Mouse (Mus musculus): Measurements from ENCODE around the gene Asns.
A peak's percentile ranks its signal among the peaks of the same experiment; 100 is the strongest.

The Asns gene

DNA sequence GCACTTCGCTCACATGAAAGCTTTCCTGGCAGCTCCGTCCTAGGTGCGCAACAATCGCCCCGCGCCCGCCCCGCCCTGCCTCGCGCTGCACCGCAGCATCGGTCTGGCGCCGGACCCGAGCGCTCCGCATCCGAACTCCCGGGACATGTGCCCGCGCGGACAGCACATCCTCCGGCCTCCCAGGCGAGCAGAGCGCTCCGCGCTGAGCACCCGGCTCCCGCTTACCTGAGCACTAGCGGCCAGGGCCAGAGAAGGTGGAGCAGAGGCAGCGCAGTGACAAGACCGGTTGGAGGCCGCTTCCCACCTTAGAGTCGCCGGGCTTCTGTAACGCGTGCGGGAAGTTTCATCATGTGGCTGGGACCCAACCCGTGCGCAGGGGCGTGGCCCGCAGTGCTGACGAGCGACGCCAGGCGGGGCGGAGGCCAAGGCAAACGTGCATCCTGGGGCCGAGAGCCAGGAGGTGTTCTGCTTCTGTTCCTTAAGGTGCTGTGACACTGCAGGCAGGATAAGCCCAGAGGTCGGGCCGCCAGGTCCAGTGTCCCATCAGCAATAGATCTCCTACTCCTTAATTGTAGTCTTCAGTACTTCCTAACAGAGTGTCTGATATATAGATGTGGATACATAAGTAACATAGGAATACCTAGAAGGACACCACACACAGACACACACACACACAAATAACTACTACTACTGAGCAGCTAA, at the start of gene Asns:
Gene Asns (minus strand): TSS at position 371 of the 702 bp plus-strand sequence.
- DNase-seq = peak; percentile 79

DNA sequence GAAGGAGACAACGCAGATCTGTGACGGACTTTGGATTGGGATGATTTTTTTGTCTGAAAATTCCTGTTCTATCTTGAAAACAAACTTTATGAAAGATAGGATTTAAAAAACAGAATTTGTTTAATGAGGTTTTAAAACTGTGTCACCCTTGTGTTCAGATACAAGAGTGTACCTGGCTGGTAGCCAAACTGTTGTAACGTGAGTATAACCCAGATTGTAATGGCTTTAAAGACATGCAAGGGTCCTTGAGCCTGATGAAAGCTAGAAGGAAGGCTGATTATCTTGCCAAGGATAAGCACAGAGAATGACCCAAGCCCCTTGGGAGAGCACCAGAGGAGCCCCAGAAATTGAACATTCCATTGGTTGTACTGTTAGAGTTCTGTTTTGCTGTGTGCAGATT, 48.7 kb upstream of the Asns start:
- no peak for DNase-seq

DNA sequence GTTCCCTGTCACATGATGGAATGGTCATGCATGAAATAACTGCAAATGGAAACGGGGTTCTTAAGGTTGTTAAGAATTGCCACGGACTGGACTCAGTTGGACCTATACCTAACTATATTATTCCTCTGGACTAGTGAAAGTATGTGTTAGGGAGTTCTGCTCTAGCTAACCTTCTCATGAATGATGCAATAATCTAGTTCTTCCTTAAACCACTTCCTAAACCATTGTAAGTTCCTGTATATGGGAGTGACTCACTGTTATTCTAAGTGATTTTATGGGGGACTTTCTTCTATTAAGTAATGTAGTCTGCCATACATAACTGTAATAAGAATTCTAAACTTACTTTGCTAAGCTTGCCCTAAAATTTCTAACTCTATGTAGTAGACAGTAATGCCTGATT, 44.8 kb upstream of the Asns start:
- DNase-seq = no peak

DNA sequence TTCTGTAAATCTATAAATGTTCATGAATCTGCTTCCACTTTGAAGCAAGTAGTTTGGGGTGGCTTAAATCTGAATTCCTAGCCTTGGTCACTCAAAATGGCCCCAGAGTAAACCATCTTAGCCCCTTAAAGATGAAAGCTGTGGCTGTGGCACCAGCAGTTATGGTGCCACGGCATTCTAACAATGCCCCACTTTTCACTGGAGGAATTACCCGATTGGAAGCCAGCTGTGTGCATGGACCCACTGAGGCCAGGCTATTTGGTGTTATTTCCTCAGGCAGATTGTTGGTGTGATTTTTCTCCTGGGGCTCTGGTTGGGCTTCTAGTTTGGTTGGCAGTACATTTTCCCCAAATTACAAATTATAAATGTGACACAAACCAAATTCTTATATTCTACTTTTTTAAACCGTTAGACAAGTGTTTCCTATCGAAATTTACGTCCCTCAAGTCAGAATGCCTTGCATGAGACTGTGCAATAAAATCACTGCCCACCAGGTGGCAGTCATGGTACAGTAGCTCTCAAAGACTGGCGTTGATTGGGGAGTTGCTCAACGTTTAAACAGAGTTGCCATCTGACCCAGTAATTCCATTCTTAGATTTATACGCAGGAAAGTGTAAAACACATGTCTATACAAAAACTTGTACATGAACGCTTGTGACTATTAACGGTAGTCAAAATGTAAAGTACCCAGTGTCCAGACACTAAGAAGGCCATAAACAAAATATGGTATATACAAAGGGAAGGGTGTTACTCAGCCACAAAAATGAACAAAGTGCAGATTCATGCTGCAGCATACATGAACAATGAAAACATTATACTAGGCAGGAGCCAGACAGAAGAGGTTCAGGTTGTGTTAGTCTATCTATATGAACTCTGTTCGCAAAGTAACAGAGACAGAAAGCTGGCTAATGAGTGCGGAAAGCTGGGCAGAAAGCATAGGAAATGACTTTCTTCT, 40.0 kb upstream of the Asns start:
- peak; percentile 97 for DNase-seq

- DNase-seq = no peak
Observed at GRCm38 (mm10) chr6:7732097-7732496, 39.0 kb upstream of the Asns start.

DNA sequence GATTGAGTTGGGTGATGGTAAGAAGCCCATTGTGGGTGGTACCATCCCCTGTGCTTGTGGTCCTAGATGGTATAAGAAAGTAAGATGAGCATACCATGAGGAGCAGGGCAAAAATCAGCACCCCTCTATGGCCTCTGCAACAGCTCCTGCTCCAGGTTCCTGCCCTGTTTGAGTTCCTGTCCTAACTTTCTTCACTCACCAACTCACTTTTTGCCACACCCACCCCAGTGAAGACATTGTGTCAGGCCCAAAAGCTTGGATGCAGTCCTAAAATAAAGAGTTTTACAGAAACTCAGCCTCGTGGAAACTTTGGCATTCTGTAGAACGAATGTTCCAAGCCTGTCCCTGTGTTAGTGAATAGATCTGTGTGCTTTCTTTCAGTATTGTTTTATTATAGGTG, 36.1 kb upstream of the Asns start:
- no peak for DNase-seq

DNA sequence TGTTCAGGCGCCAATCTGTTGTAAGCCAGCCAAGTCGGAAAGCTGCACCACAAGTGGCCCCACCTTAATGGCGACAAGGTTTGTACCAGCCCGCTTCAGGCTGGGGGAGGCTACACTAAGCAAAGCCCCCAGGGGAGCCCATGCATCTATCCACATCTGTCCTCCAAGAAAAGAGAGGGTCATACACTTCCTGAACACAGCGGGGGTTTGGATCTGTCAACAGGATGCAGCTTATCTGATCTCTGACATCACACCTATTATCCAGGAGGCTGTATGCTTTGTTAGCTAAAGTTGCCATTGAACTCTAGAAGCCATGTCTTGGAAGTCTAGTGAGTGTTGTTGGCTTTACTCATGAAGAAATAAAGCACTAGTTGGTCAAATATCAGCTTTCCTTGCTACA, 35.2 kb upstream of the Asns start:
- DNase-seq = no peak

- DNase-seq = no peak
Observed at GRCm38 (mm10) chr6:7716236-7716635, 23.2 kb upstream of the Asns start.

GRCm38 (mm10) chr6:7714230-7714629, 21.2 kb upstream of the Asns start:
- no peak for DNase-seq

DNA sequence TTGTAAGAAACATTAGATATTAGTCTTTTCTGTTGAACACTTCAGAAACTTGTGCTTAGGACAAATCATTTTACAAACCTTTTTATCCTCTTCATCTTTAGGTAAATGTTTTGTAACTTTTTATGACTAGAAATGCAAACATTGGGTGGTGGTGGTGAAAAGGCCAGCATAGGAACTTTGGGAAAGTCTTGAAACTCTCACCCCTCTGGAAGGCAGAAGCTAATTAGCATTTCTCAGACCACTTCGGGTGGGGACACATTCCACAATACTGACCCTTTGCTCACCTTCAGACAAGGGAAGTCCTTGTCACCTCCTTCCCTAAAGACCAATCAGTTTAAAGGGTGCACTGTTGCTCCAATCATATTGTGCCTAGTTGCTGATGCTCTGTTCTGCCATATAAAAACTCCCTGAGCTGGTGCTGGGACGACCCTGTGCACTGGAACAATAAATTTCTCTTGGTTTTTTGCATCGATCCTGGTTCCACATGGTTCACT, 18.8 kb upstream of the Asns start:
- DNase-seq = no peak

DNA sequence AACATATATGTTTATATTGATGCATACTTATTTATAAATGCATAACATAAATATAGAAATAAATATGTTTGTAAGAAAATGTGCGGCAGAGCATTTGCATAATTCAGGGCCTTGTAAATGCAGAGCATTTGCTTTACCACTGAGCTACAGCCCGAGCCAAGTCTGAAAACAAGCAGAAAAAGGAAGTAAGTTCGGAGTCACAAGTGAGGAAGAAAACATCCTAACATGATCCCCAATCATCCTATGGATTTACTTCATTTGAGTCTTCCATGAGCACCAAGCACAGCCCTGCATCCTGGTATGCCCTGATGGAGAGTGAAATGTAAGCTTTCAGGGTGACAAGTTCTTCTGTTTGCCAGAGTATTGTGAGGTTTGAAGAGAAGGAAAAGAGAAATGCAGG, 15.2 kb upstream of the Asns start:
- DNase-seq = no peak

DNA sequence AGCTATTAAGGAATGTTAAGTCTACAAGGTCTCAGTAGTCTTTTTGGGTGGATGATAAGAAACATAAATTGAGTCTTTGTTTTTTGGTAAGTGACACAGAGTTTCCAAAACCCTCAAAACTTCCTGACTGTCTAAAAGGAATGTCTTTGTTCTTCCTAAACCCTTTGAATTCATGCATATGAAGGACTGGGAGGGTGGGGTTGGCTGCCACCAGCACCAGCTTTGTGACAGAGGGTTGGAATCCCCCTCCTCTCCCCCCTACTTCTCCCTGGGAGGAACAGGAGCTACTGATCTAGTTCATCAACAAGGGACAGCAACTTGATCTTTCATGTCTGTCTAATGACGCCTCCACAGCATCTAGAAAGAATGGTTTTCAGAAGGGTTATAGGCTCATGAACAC, 13.7 kb upstream of the Asns start:
- DNase-seq = no peak

GRCm38 (mm10) chr6:7697999-7698699, 5.1 kb upstream of the Asns start:
- DNase-seq = no peak

DNA sequence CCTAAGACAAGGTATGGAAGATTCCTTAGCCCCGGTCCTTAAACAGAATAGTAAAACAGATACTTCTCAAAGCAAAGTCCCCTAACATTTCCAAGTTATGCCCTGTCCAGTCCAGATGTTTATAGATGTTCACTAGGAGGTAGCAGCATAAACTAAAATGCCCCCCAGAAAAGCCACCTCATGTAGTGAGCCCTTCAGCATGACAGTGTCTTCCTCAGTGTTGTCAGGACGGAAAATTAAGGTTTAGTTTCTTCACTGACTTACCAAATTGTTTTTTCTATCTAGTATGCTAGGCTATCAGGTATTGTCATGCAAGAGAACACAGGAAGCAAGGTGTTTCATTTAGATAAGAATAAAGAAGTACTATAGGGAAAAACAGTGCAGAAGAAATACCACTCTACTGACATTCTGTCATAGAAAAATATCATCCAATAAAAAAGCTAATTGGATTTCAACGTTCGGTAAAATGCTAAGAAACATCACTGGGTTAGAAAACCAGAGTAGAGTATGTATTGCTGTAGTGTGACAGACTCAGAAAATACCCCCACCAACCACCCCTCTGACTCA, 4.1 kb upstream of the Asns start:
- DNase-seq = no peak

DNA sequence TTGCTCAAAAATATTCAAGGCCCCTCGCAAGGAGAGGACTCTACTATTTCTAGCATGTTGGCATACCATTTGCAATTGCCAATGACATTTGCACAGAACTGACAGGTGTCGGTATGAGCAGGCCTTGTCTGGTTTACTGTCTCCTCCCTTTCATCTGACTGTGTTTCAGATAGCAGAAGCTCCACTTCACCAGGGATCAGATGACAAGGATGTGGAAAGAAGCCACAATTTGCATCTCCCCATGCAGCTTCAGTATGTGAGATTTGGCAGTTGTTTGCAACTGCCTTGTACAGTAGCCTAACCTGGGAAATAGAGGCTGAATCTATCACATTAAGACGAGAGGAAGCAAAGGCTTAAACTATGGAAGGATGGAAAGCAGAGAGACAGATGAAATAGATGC, 3.6 kb upstream of the Asns start:
- no peak for DNase-seq

DNA sequence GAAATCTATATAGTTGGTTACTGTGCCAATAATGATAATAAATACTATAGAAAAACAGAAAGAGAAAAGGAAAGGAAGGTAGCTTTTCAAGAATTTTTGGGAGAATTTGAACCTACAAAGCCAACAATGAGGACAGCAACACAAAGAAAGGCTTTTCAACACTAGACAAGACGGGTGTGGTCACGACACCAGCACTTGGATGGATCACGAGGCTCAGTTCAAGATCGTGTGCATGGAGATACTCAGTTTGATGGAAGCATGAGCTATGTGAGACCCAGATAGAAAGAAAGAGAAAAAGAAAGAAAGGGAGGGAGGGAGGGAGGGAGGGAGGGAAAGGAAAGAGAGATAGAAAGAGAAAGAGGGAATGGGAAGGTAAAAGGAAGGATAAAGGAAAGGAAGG, 2.8 kb upstream of the Asns start:
- DNase-seq = no peak

- no peak for DNase-seq
Observed at GRCm38 (mm10) chr6:7693666-7694065, 612 bp upstream of the Asns start.

DNA sequence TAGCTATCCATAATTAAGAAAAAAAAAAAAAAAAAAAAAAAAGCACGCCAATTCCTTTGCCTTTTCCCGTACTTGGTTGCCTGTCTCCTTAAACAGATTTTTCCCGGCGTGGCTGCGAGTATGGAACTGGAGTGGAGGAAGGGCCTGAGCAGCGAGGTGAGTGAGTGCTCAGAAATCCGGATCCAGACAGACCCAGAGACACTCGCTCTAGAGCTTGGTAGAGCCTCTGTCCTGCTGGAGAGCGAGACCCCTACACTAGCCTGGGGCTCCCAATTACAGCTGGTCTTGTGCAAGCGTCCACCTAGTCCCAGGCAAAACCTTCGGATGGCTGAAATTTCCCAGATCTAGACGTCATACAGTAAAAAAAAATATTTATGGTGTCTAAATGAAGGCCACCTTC, 603 bp downstream of the Asns start:
- peak; percentile 30 for DNase-seq

- DNase-seq = no peak
Observed at GRCm38 (mm10) chr6:7692037-7692436, 1.0 kb downstream of the Asns start.

GRCm38 (mm10) chr6:7690456-7690855, 2.6 kb downstream of the Asns start:
- no peak for DNase-seq

DNA sequence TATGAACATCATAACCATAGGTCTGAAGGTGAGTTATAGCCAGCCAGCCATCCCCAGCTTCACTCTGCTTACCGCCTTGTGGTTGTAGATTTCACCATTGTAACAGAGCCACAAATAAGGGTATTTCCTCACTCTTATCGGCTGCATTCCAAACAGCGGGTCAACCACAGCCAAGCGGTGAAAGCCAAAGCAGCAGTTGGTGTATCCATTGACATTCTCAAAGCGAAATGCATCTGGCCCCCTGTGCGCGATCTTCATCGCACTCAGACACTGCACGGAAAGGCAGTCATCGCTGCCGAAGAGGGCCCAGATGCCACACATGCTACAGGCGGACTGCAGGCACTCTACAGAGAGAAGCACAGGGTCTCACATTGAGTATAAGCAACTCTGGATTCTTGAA, 3.9 kb downstream of the Asns start:
- no peak for DNase-seq

GRCm38 (mm10) chr6:7686047-7686446, 7.0 kb downstream of the Asns start:
- DNase-seq = no peak
